Mouse (Mus musculus): ENCODE measurements around the gene Colec11.

Gene Colec11

DNA sequence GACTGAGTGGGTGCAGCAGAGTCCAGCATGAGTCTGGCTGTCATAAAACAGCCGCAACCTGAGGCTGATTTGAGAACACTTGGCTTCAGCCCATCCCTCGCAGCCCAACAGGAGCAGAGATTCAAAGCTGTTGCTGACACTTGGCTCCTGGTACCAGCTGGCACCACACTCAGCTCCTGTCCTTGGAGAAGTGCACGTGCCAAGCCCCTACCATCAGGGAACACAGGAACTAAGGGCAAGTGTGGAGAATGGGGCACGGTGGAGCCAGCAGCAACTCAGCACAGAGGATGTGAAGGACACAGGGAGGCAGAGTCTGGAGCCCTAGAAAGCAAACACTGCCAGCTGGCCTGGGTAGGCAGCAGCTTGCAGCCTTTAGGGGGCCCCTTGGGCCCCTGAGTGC lies 20.9 kb downstream of the Colec11 start:
- no peak for DNase-seq (ENCODE audit: low read depth)

DNA sequence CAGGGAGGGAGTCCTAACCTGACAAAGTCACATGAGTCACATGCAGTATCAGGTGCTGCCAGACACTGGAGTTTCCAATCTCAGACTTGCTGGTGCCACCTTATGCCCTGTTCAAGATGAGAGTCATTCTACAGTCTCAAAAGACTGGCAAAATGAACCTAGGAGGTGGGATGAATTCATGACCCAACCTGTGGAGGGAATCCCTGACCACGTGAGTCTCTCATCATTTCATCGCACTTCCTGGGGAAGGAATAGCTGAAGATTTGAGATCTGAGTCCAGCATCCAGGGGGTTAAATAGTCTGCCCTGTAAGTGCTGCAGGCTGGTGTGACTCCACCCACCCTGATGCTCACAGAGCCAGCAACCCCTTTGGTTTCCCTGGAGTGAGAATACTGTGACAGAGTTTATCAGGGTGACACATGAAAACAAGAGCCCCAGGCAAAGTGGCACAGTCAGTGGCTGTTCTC lies 24.6 kb downstream of the Colec11 start:
- no peak for DNase-seq (ENCODE audit: low read depth)

DNA sequence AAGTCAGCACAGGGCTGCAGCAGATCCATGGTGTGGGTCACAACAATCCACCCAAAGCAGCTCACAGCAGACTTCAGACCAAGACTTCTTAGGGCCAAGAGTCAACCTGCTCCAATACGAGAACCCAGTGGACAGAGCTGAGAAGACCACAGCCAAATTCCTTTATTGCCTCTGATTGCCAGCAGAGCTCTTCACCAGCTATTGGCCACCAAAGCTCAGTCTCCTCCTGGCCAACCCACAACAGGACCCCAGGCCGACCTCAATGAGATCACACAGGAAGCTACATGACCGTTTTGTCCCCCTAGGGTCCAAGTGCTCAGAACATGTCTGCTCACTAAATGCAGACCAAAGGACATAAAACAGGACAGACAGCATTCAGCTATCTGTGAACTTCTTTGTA lies 25.1 kb downstream of the Colec11 start:
- no peak for DNase-seq (ENCODE audit: low read depth)

DNA sequence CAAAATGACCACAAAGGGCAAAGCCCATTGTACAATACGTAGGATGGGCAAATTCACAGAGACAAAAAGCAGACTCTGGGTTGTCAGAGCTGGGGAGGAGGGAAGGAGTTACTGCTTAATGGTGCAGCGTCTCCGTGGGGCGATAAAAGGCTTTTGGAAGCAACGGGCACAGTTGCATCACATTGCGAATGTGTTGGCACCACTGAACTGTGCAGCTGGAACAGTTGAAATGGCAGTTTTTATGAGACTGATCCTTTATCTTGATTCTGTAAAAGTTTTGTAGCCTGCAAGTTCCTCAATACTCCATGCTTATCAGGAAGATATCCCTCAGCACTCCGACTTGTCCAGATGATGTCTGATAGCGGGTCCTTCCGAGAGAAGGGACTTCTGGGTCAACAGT lies 25.5 kb downstream of the Colec11 start:
- DNase-seq (ENCODE audit: low read depth) = no peak

DNA sequence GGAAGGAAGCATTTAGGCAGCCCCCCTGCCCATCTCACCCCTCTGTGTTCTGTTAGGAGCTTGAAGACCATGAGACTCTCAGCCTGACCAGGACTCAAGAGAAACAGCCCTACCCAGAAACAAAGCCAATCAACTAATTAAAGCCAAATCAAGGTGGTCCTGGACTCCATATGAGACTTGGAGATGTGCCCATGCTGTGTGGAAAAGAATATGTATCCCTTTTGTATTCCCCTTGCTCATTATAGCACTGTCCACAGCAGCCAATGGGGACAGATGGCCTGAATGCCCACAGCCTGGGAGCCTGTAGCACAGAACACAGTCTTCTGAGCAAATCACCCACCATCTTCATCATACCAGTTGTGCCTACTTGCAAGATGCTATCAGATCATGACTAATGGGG lies 26.3 kb downstream of the Colec11 start:
- no peak for DNase-seq (ENCODE audit: low read depth)

DNA sequence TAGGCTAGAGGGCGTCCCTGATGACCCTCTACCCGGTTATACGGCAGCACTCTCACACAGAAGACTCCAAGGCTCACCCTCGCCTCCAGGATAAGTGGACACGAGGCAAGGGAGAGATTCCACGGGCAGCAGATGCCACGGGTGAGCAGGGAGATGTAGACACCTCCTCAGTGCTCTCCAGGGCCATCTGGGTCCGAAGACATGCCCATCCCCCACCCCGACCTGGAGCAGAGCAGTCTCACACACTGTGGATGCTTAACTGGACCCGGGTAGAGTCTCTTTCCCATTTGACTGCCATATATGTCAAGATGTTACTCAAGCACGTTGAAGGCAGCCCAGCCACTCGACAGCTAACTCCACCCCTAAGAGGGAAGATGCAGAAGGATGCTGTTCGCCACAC lies 32.7 kb downstream of the Colec11 start:
- DNase-seq (ENCODE audit: low read depth) = no peak

DNA sequence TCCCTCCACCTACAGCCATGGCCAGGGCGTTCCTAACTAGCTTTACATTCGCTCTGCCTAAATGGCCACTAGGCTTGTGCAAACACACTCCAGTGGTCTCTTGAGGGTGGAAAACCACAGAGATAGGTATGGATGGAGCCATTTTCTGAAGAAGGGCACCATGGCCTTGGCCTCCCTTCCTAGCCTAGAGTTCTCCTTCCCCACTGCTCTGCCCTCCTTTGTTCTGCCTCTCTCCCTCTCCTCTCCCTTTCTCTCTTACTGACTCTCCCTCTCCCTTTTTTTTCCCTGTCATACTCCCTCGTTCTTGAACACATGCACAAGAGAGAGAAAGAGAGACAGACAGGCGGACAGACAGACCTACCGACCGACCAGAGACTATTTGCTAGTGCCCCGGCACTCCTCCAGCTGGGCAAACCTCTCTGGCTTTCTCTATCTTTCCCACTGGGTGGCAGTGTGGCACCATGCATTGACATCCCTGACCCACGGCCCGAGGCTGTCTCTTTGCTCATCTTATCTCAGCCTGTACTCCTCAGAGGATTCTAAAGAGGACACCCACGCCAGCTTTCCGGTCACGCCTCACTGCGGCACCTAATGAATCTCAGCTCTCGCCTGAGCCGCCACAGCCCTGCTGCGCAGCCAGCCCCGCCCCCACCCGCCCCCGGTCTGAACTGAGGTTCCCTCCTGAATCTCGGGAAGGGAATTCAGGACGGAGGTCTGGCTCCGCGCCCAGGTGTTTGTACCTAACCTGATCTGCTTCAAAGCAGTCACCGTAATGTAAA lies 33.9 kb downstream of the Colec11 start:
- peak; percentile 71 for DNase-seq (ENCODE audit: low read depth)

DNA sequence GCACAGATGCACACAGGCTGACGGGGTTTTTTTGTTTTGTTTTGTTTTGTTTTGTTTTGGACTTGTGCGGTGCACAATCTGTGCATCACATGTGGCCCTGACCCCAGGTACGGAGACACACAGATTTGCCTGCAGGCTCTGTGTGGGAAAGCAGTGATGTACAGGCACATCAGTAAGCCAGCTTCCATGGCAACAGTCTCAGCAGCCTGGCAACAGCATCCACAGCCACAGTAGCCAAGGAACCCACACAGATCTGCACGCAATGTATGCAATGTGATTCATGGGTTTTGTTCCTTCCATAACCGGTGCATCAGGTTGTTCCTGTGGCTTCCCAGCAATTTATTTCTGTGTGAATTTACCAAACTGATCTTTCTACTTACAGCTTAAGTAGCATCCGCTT lies 35.2 kb downstream of the Colec11 start:
- DNase-seq (ENCODE audit: low read depth) = no peak

DNA sequence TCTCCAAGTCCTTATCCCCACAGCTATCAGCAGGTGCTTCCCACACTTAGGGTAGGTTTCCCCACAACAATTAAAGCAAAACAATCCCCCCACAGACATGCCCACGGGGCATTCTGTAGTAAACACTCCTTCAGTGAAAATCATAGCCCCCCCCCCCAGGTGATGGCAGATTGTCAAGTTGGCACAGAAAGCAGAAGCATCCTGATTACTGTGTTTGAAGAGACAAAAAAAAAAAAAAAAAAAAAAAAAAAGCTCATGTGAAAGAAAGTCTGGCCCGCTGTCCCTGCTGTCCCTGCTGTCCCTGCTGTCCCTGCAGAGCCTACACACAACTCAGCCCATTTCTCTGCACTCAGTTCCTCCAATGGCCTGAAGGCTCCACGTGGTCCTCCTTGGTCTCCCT lies 39.1 kb downstream of the Colec11 start:
- DNase-seq (ENCODE audit: low read depth) = no peak

DNA sequence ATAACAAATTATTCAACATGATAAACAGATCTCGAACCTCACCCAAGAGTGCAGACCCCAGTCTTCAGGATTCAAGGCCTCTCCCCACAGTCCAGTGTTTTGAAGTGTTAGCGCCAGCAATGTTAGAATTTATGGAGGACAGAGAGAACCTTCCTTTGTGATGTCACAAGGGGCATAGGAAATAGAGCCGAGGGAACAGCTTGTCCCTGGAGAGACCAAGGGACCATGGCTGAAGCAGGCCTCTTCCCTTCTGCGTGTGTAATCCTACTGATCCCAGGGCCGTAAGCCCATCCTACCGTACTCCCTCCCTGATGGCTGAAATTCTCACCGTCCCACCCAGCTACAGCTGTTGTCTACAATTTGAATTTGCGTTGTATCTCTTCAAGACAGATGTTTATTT lies 40.8 kb downstream of the Colec11 start, which contains the start of gene Allc:
Gene Allc (minus strand): TSS at position 101 of the 400 bp plus-strand sequence.
- DNase-seq (ENCODE audit: low read depth) = no peak

DNA sequence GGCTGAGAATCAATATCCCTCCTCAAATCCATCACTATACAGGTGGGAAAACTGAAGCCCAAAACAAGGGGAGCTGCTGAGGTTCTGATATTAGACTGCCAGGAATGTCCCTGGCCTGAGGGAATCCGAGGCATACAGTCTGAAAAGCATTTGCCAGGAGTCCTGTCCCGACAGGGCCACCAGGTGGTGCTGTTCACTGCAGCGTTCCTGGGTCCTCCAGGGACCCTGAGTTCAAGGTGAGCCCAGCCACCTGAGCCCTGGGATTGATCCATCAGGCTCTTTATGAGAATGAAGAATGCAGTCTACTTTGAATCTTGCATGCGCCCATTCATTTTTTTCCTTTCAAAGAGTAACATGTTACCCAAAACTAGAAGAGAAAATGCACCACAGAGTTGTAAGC lies 44.0 kb downstream of the Colec11 start:
- DNase-seq (ENCODE audit: low read depth) = no peak

DNA sequence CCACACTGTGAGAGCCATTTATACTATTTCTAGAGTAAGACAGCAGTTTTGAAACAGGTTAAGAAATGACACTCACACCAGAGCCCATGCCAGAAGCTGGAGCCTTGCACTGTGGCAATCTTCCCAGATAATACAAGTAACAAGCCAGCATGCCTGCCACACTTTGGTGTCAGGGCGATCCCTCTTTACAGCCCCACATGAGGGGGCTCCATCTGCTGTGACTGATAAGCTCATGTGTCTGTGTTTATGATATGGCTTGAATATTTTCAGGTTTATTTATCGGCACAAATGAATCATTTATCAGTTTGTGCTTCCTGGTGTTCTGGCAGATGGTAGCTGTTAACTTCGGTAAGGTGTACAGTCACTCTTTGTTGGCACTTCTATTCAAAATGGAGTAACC lies 45.0 kb downstream of the Colec11 start:
- no peak for DNase-seq (ENCODE audit: low read depth)

DNA sequence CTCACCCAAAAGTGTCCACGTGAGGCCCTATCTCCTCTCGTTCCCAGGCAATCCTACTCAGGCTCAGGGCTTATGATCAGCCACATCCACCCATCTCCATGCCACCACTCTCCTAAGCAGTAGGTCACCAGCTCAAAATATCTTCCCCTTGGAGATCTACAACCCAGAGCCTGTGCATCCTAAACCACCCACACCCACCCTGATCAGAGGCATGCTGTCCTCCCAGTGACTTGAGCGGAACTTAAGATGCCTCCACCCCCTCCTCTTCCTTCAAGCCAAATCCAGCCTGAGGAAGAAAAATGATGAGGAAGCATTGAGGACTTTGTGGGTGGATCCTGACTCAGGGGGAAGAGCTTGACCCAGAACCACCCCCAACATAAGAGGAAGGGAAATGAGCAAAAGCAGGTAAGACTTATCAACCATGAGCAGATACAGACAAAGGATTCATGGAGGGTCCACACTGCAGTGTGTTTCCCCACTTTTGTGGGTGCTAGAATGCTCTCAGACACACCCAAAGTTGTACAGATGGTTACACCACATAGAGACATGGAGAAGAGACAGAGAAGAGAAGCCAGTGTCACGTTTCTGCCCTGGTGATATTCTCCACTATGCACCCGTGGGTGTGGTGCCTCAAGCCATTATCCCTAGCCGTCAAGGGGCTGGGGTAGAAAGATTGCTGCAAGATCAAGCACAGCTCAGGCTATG lies 47.7 kb downstream of the Colec11 start:
- DNase-seq (ENCODE audit: low read depth) = no peak

DNA sequence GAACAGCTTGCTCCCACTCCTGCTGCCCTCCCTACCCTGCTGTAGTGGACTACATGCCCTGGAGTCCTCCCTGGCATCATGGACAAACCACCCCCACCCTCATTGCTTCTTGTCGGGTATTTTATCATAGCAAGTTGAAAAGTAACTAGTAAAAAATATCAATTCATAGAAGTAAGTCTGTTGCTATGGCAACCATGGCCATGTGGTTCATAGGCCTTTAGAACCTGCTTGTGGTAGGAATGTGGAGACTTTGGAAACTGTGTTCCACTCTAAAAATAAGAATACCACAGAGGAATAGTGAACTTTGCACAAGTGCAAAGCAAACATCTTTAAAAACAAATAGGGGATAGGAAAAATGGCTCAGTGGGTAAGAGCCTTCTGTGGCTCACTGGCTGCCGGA lies 50.9 kb downstream of the Colec11 start:
- DNase-seq (ENCODE audit: low read depth) = no peak

DNA sequence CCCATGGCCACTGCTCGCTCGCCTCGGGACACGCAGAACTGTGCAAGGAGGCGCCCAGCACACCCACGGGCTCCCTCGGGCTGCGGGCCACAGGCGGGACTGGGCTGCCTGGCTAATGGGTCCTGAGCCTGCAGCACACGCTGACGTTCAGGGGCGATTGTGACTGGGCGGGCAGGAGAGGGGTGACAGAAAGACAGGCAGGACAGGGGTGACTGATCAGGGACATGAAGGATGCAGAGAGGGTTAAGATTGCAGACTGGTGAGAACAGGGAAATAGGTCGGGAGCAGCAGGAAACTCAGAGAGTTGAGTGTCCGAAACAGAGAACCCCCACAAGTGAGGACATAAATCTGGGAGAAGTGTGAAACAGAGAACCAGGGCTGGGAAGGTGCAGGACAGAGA lies 70.9 kb downstream of the Colec11 start, which contains the start of gene Dcdc2c:
Gene Dcdc2c (minus strand): TSS at position 101 of the 400 bp plus-strand sequence.
- no peak for DNase-seq (ENCODE audit: low read depth)

DNA sequence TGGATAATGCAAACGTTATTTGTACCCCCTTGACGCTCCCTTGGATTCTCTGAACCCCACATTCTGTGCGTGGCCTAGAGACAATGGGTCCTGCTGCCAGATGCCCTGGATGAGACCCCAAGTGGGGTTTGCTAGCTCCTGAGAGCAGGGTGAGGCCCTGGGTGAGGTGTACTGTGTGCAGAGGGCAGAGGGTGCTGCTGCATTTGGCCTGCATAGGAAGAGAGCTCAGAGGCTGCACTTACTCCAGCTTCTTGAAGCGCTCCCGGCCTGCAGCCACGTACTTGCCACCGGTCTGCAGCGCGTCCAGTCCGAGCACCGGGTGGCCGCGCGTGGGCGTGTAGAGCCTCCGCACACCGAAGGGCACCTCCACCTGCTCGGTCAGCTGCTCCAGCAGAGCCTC lies 71.4 kb downstream of the Colec11 start:
- no peak for DNase-seq (ENCODE audit: low read depth)

DNA sequence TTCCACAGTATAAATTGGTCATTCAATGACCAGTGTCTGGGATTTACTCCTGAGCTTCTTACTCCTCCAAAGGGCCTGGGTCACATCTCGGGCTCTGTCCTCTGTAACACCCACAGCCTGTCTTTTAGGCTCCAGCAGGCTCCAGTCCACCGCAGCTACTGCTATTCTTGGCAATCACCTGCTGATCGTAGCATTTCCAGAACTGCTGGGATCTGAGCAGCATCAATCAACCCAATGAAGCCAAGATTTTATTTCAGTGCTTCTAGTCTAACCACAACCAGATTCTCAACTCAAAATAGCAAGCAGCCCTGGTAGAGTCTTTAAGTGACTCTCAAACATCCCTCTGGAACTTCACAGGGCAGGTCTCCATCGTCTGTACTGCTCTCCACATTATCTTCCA lies 74.3 kb downstream of the Colec11 start:
- no peak for DNase-seq (ENCODE audit: low read depth)
